Mouse (Mus musculus): ENCODE measurements around the gene Scml4. TPM values are rescaled to one million over a fixed set of nuclear protein-coding genes. Genes with fewer than 3 reads are reported as not detected.

Scml4 gene
- polyA plus RNA-seq, 1 experiment: 2.3 TPM

GRCm38 (mm10) chr10:42972504-42973172 lies 112.5 kb downstream of the Scml4 start:
- peak; percentile 68 for TF ChIP-seq CTCF (IDR thresholded peaks at IDR 0.05; ENCODE audit: control insufficient read depth, insufficient read depth, insufficient read length)
- no peak for TF ChIP-seq USF1 (IDR thresholded peaks at IDR 0.05; ENCODE audit: low read depth)
- no peak for TF ChIP-seq CEBPB (IDR thresholded peaks at IDR 0.05; ENCODE audit: low read depth)
- TF ChIP-seq FOSL1 (IDR thresholded peaks at IDR 0.05; ENCODE audit: insufficient read depth, low read length, poor library complexity, severe bottlenecking): no peak
- no peak for TF ChIP-seq MAX (IDR thresholded peaks at IDR 0.05)
- H3K36me3 ChIP-seq (ENCODE audit: control insufficient read depth, insufficient read depth): no peaks in the 10 kb centered on the region
- no peak overlapping the region for H3K4me3 ChIP-seq (ENCODE audit: insufficient read depth, poor library complexity, severe bottlenecking)
- H3K79me3 ChIP-seq (ENCODE audit: low read depth): no peaks in the 10 kb centered on the region
- H3ac ChIP-seq (ENCODE audit: control insufficient read depth, insufficient read length, low read depth): no peak overlapping the region
- H3K79me2 ChIP-seq (ENCODE audit: control insufficient read depth, insufficient read depth): no peaks in the 10 kb centered on the region
- H3K27me3 ChIP-seq (ENCODE audit: control insufficient read depth, insufficient read depth, insufficient read length): no peaks in the 10 kb centered on the region

GRCm38 (mm10) chr10:42973537-42973936 lies 113.4 kb downstream of the Scml4 start:
- no peaks in the 10 kb centered on the region for H3K27me3 ChIP-seq (ENCODE audit: control insufficient read depth, insufficient read depth, insufficient read length)
- no peaks in the 10 kb centered on the region for H3K79me2 ChIP-seq (ENCODE audit: control insufficient read depth, insufficient read depth)
- TF ChIP-seq MAX (IDR thresholded peaks at IDR 0.05) (no peak), USF1 (IDR thresholded peaks at IDR 0.05; ENCODE audit: low read depth) (no peak), MYOG (IDR thresholded peaks at IDR 0.05; ENCODE audit: control insufficient read depth, extremely low read depth, insufficient read length) (no peak), FOSL1 (IDR thresholded peaks at IDR 0.05; ENCODE audit: insufficient read depth, low read length, poor library complexity, severe bottlenecking) (no peak), MYOD1 (IDR thresholded peaks at IDR 0.05; ENCODE audit: control insufficient read depth, insufficient read length, low read depth) (no peak), CEBPB (IDR thresholded peaks at IDR 0.05; ENCODE audit: low read depth) (no peak), CTCF (IDR thresholded peaks at IDR 0.05; ENCODE audit: control insufficient read depth, insufficient read depth, insufficient read length) (no peak)
- H3ac ChIP-seq (ENCODE audit: control insufficient read depth, insufficient read length, low read depth): no peak overlapping the region
- no peaks in the 10 kb centered on the region for H3K36me3 ChIP-seq (ENCODE audit: control insufficient read depth, insufficient read depth)
- no peak overlapping the region for H3K4me3 ChIP-seq (ENCODE audit: insufficient read depth, poor library complexity, severe bottlenecking)
- H3K79me3 ChIP-seq (ENCODE audit: low read depth): no peaks in the 10 kb centered on the region

GRCm38 (mm10) chr10:42976577-42976976 lies 116.4 kb downstream of the Scml4 start:
- Histone ChIP-seq H3K79me2 (ENCODE audit: control insufficient read depth, insufficient read depth) (no peaks in the 10 kb centered on the region), H3K27me3 (ENCODE audit: control insufficient read depth, insufficient read depth, insufficient read length) (no peaks in the 10 kb centered on the region), H3K36me3 (ENCODE audit: control insufficient read depth, insufficient read depth) (no peaks in the 10 kb centered on the region), H3K4me3 (ENCODE audit: insufficient read depth, poor library complexity, severe bottlenecking) (no peak overlapping the region), H3K79me3 (ENCODE audit: low read depth) (no peaks in the 10 kb centered on the region), H3ac (ENCODE audit: control insufficient read depth, insufficient read length, low read depth) (no peak overlapping the region)
- TF ChIP-seq FOSL1 (IDR thresholded peaks at IDR 0.05; ENCODE audit: insufficient read depth, low read length, poor library complexity, severe bottlenecking): no peak
- no peak for TF ChIP-seq MYOD1 (IDR thresholded peaks at IDR 0.05; ENCODE audit: control insufficient read depth, insufficient read length, low read depth)
- TF ChIP-seq MYOG (IDR thresholded peaks at IDR 0.05; ENCODE audit: control insufficient read depth, extremely low read depth, insufficient read length): no peak
- TF ChIP-seq MAX (IDR thresholded peaks at IDR 0.05): no peak
- no peak for TF ChIP-seq CTCF (IDR thresholded peaks at IDR 0.05; ENCODE audit: control insufficient read depth, insufficient read depth, insufficient read length)
- TF ChIP-seq CEBPB (IDR thresholded peaks at IDR 0.05; ENCODE audit: low read depth): no peak
- TF ChIP-seq USF1 (IDR thresholded peaks at IDR 0.05; ENCODE audit: low read depth): no peak

GRCm38 (mm10) chr10:42978346-42978745 lies 118.2 kb downstream of the Scml4 start:
- H3K27me3 ChIP-seq (ENCODE audit: control insufficient read depth, insufficient read depth, insufficient read length): no peaks in the 10 kb centered on the region
- H3K36me3 ChIP-seq (ENCODE audit: control insufficient read depth, insufficient read depth): no peaks in the 10 kb centered on the region
- H3K79me2 ChIP-seq (ENCODE audit: control insufficient read depth, insufficient read depth): no peaks in the 10 kb centered on the region
- H3ac ChIP-seq (ENCODE audit: control insufficient read depth, insufficient read length, low read depth): no peak overlapping the region
- no peaks in the 10 kb centered on the region for H3K79me3 ChIP-seq (ENCODE audit: low read depth)
- TF ChIP-seq CTCF (IDR thresholded peaks at IDR 0.05; ENCODE audit: control insufficient read depth, insufficient read depth, insufficient read length): no peak
- no peak for TF ChIP-seq MYOG (IDR thresholded peaks at IDR 0.05; ENCODE audit: control insufficient read depth, extremely low read depth, insufficient read length)
- TF ChIP-seq USF1 (IDR thresholded peaks at IDR 0.05; ENCODE audit: low read depth): no peak
- TF ChIP-seq MYOD1 (IDR thresholded peaks at IDR 0.05; ENCODE audit: control insufficient read depth, insufficient read length, low read depth): no peak
- TF ChIP-seq CEBPB (IDR thresholded peaks at IDR 0.05; ENCODE audit: low read depth): no peak
- TF ChIP-seq FOSL1 (IDR thresholded peaks at IDR 0.05; ENCODE audit: insufficient read depth, low read length, poor library complexity, severe bottlenecking): no peak
- no peak for TF ChIP-seq MAX (IDR thresholded peaks at IDR 0.05)
- H3K4me3 ChIP-seq (ENCODE audit: insufficient read depth, poor library complexity, severe bottlenecking): no peak overlapping the region

GRCm38 (mm10) chr10:42980999-42981757 lies 121.0 kb downstream of the Scml4 start:
- no peak overlapping the region for H3K4me3 ChIP-seq (ENCODE audit: insufficient read depth, poor library complexity, severe bottlenecking)
- H3K79me3 ChIP-seq (ENCODE audit: low read depth): no peaks in the 10 kb centered on the region
- H3ac ChIP-seq (ENCODE audit: control insufficient read depth, insufficient read length, low read depth): no peak overlapping the region
- no peaks in the 10 kb centered on the region for H3K27me3 ChIP-seq (ENCODE audit: control insufficient read depth, insufficient read depth, insufficient read length)
- H3K36me3 ChIP-seq (ENCODE audit: control insufficient read depth, insufficient read depth): no peaks in the 10 kb centered on the region
- TF ChIP-seq MAX (IDR thresholded peaks at IDR 0.05) (no peak), USF1 (IDR thresholded peaks at IDR 0.05; ENCODE audit: low read depth) (no peak), MYOD1 (IDR thresholded peaks at IDR 0.05; ENCODE audit: control insufficient read depth, insufficient read length, low read depth) (no peak), MYOG (IDR thresholded peaks at IDR 0.05; ENCODE audit: control insufficient read depth, extremely low read depth, insufficient read length) (no peak), CEBPB (IDR thresholded peaks at IDR 0.05; ENCODE audit: low read depth) (no peak), CTCF (IDR thresholded peaks at IDR 0.05; ENCODE audit: control insufficient read depth, insufficient read depth, insufficient read length) (no peak), FOSL1 (IDR thresholded peaks at IDR 0.05; ENCODE audit: insufficient read depth, low read length, poor library complexity, severe bottlenecking) (no peak)
- H3K79me2 ChIP-seq (ENCODE audit: control insufficient read depth, insufficient read depth): no peaks in the 10 kb centered on the region

Measured in C2C12 (cell line).